ENCODE assay signal across 9 mouse cellular contexts in genomic region chr4:144947738-144948390, GRCm38 (mm10). TPM values are rescaled to one million over a fixed set of nuclear protein-coding genes. Genes with fewer than 3 reads are reported as not detected.
DNase-seq lines count a peak whose midpoint lies in the region; ATAC-seq and TF ChIP-seq lines count a peak whose summit lies in the region.
"Had no signal": no experiment of that assay in that cellular context is flagged by ENCODE, and none has a peak within 500 bp of the region (broad histone marks: within the 10 kb centered on the region; RNA-seq: fewer than 3 reads in every experiment).

No protein-coding gene starts in this region.

- TF ChIP-seq POLR2A in spleen, adult 2 months (IDR thresholded peaks at IDR 0.05; ENCODE audit: low read depth, low read length), result no peak

- no peaks in the 10 kb centered on the region for H3K36me3 ChIP-seq in heart, embryonic 13.5 days
- H3K36me3 ChIP-seq in spleen, adult 2 months (ENCODE audit: control insufficient read depth, insufficient read depth, low read length), result no peaks in the 10 kb centered on the region
- H3K36me3 ChIP-seq in hindbrain, embryonic 10.5 days, result no peaks in the 10 kb centered on the region
- H3K36me3 ChIP-seq: midbrain, embryonic 12.5 days had no signal

- no peak overlapping the region for H3K4me2 ChIP-seq in heart, embryonic 13.5 days
- H3K4me2 ChIP-seq: midbrain, embryonic 12.5 days had no signal

- WGBS in heart, embryonic 13.5 days, result 49% methylated on average over 6 of the region's 6 CpGs
- WGBS in spleen, adult 2 months, result 59% methylated on average over 6 of the region's 6 CpGs
- 78% methylated on average over 6 of the region's 6 CpGs for WGBS in hindbrain, embryonic 10.5 days

- H3K4me3 ChIP-seq in brown adipose tissue, adult 24 weeks (ENCODE audit: insufficient read depth, low read depth, low read length), result no peak overlapping the region
- H3K4me3 ChIP-seq in heart, embryonic 13.5 days, result no peak overlapping the region
- H3K4me3 ChIP-seq in spleen, adult 2 months (ENCODE audit: extremely low read depth, insufficient read depth, insufficient read length), result no peak overlapping the region
- no peak overlapping the region for H3K4me3 ChIP-seq in hindbrain, embryonic 10.5 days
- H3K4me3 ChIP-seq: midbrain, embryonic 12.5 days had no signal

- no peak for TF ChIP-seq CTCF in spleen, adult 2 months (IDR thresholded peaks at IDR 0.05; ENCODE audit: extremely low read depth, insufficient read depth, insufficient read length, insufficient replicate concordance)

- ATAC-seq in heart, embryonic 13.5 days (ENCODE audit: extremely low read depth, insufficient number of reproducible peaks, low FRiP score, low TSS enrichment), result no peak

- H3K27me3 ChIP-seq in heart, embryonic 13.5 days (replicated peaks), result no peaks in the 10 kb centered on the region
- no peaks in the 10 kb centered on the region for H3K27me3 ChIP-seq in spleen, adult 2 months (ENCODE audit: control insufficient read depth, insufficient read depth, low read length)
- no peaks in the 10 kb centered on the region for H3K27me3 ChIP-seq in hindbrain, embryonic 10.5 days (ENCODE audit: insufficient read depth, poor library complexity, severe bottlenecking)
- H3K27me3 ChIP-seq: midbrain, embryonic 12.5 days had no signal

- no peaks in the 10 kb centered on the region for H3K9me3 ChIP-seq in heart, embryonic 13.5 days
- no peaks in the 10 kb centered on the region for H3K9me3 ChIP-seq in hindbrain, embryonic 10.5 days
- H3K9me3 ChIP-seq: midbrain, embryonic 12.5 days had no signal

- no peak overlapping the region for H3K9ac ChIP-seq in heart, embryonic 13.5 days
- H3K9ac ChIP-seq: midbrain, embryonic 12.5 days had no signal

- peak; percentile 94 for DNase-seq in kidney, postnatal 25 days
- DNase-seq in spleen, adult 2 months (ENCODE audit: low read depth in 1 of 2, low spot score in 2 of 2), result no peak
- DNase-seq in cerebellum, postnatal 25 days, result no peak
- DNase-seq in Muller cell, postnatal 12 days (ENCODE audit: inconsistent ontology term), result no peak
- DNase-seq in right cerebral cortex, postnatal 10 days (ENCODE audit: low spot score in 2 of 2), result no peak
- DNase-seq in hindbrain, embryonic 10.5 days (ENCODE audit: low spot score), result no peak

- peaks cover 35% of the 10 kb centered on the region for H3K4me1 ChIP-seq in brown adipose tissue, adult 24 weeks (ENCODE audit: control insufficient read depth, insufficient read depth, insufficient read length, low read length)
- H3K4me1 ChIP-seq in heart, embryonic 13.5 days, result peaks cover 47% of the 10 kb centered on the region
- peaks cover 3% of the 10 kb centered on the region; the same call in 1 of the 2 replicates for H3K4me1 ChIP-seq in spleen, adult 2 months (ENCODE audit: control insufficient read depth, insufficient read depth, insufficient read length)
- H3K4me1 ChIP-seq in hindbrain, embryonic 10.5 days (replicated peaks), result peaks cover 22% of the 10 kb centered on the region

- peak overlapping the region; percentile 97 for H3K27ac ChIP-seq in brown adipose tissue, adult 24 weeks (replicated peaks; ENCODE audit: low read depth, low read length)
- peak overlapping the region; percentile 84 for H3K27ac ChIP-seq in heart, embryonic 13.5 days (replicated peaks)
- 0 out of 2 replicates have a peak overlapping the region, but pooled peaks have one; percentile 2 for H3K27ac ChIP-seq in spleen, adult 2 months (ENCODE audit: insufficient read depth, low read length)
- H3K27ac ChIP-seq in hindbrain, embryonic 10.5 days, result no peak overlapping the region
- H3K27ac ChIP-seq: midbrain, embryonic 12.5 days had no signal

RNA-seq across cellular contexts. Expression of gene Dhrs3, which starts 55.2 kb away (rescaled TPM):
- polyA plus RNA-seq in brown adipose tissue, adult 24 weeks (2012; ENCODE audit: insufficient read depth, insufficient read length, missing spikeins), result 167 and 202 TPM in 2 replicates
- polyA plus RNA-seq in heart, embryonic 13.5 days (2015; fragmentation: Nextera tagmentation; extraction: Ambion mirVana), result 37.4 and 45.8 TPM in 2 replicates
- 33.9 and 41.3 TPM in 2 replicates for polyA plus RNA-seq in spleen, adult 2 months (2012; rRNA removed)
- 11.7 and 11.8 TPM in 2 replicates for polyA plus RNA-seq in hindbrain, embryonic 10.5 days (2016; fragmentation: Nextera tagmentation; extraction: Ambion mirVana)

Comparison
In these comparisons a context has a peak if more than half of its experiments do, and no peak if none do; other contexts are left out.
1. DNase-seq: peak in kidney, postnatal 25 days (2 of 2); none in spleen, adult 2 months (0 of 2), cerebellum, postnatal 25 days (0 of 2), Muller cell, postnatal 12 days (single experiment), right cerebral cortex, postnatal 10 days (0 of 2) and hindbrain, embryonic 10.5 days (single experiment).